Mouse (Mus musculus): ENCODE data around the gene Mmp23.

- TF ChIP-seq POLR2A (IDR thresholded peaks at IDR 0.05; ENCODE audit: borderline replicate concordance, low read depth, low read length): no peak
- no peak for TF ChIP-seq CTCF (IDR thresholded peaks at IDR 0.05; ENCODE audit: low read depth, low read length)
Measured at GRCm38 (mm10) chr4:155672082-155672481, 18.9 kb upstream of the Mmp23 start.

All from bone marrow macrophage, adult 2 months (primary cell).